13 mouse cellular contexts compared by ENCODE assay signal in the genomic region with DNA sequence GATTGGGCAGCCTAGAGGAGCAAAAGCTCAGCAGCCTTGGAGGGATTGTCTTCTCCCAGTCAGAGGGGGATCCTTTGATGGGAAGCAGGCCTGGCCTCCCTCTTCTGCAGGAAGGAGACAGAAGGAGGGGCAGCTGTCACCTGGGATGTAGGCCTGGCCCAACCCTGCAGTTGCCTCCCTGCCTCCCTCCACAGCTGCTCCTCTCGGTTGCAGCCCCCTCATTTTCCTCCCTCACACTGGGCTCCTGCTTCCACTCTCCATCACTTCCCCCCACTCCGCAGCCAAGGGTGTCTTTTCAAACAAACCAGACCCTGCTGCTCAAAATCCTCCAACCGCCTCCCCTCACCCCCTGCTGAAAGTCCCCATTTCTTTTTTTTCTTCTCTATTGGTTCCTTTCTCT. TPM values are rescaled to one million over a fixed set of nuclear protein-coding genes. Genes with fewer than 3 reads are reported as not detected.
DNase-seq lines count a peak whose midpoint lies in the region; ATAC-seq and TF ChIP-seq lines count a peak whose summit lies in the region.
"Had no signal": no experiment of that assay in that cellular context is flagged by ENCODE, and none has a peak within 500 bp of the region (broad histone marks: within the 10 kb centered on the region; RNA-seq: fewer than 3 reads in every experiment).

No protein-coding gene starts in this region.

- peaks cover 3% of the 10 kb centered on the region; the same call in 1 of the 2 replicates for H3K4me1 ChIP-seq in embryonic facial prominence, embryonic 12.5 days
- H3K4me1 ChIP-seq in embryonic facial prominence, embryonic 10.5 days, result peaks cover 3% of the 10 kb centered on the region; the same call in 1 of the 2 replicates
- no peaks in the 10 kb centered on the region for H3K4me1 ChIP-seq in kidney, postnatal 0 days (replicated peaks; ENCODE audit: insufficient read depth, low read length)
- peaks cover 20% of the 10 kb centered on the region for H3K4me1 ChIP-seq in limb, embryonic 10.5 days
- no peaks in the 10 kb centered on the region for H3K4me1 ChIP-seq in hindbrain, embryonic 16.5 days (ENCODE audit: control insufficient read depth, insufficient read depth, low read depth, low read length)
- H3K4me1 ChIP-seq: embryonic facial prominence, embryonic 15.5 days; hindbrain, embryonic 15.5 days; midbrain, embryonic 15.5 days had no signal

- H3K4me2 ChIP-seq in embryonic facial prominence, embryonic 12.5 days (replicated peaks), result no peak overlapping the region
- H3K4me2 ChIP-seq in kidney, postnatal 0 days (ENCODE audit: low read length), result peak overlapping the region; percentile 25; the same call in 1 of the 2 replicates
- H3K4me2 ChIP-seq in hindbrain, embryonic 16.5 days (ENCODE audit: low read length), result no peak overlapping the region
- H3K4me2 ChIP-seq: embryonic facial prominence, embryonic 15.5 days; hindbrain, embryonic 15.5 days; midbrain, embryonic 15.5 days had no signal

- H3K9ac ChIP-seq in embryonic facial prominence, embryonic 12.5 days, result no peak overlapping the region
- H3K9ac ChIP-seq in kidney, postnatal 0 days (ENCODE audit: low read depth, low read length), result no peak overlapping the region
- H3K9ac ChIP-seq in hindbrain, embryonic 16.5 days (ENCODE audit: low read depth, low read length), result no peak overlapping the region
- H3K9ac ChIP-seq: embryonic facial prominence, embryonic 15.5 days; hindbrain, embryonic 15.5 days; midbrain, embryonic 15.5 days had no signal

- ATAC-seq in embryonic facial prominence, embryonic 12.5 days (ENCODE audit: insufficient number of reproducible peaks, insufficient read depth, low FRiP score, low TSS enrichment), result 0 out of 2 replicates have a peak, but pooled peaks have one; percentile 22
- no peak for ATAC-seq in kidney, postnatal 0 days (replicated peaks; ENCODE audit: low FRiP score, low read depth)
- no peak for ATAC-seq in hindbrain, embryonic 16.5 days
- no peak for ATAC-seq in inflammation-experienced regulatory T-cells, adult 6 months
- ATAC-seq: midbrain, embryonic 15.5 days had no signal

- H3K27me3 ChIP-seq in embryonic facial prominence, embryonic 12.5 days, result peaks cover 42% of the 10 kb centered on the region
- peaks cover 92% of the 10 kb centered on the region for H3K27me3 ChIP-seq in embryonic facial prominence, embryonic 10.5 days (replicated peaks; ENCODE audit: low read depth, poor library complexity, severe bottlenecking)
- no peaks in the 10 kb centered on the region for H3K27me3 ChIP-seq in kidney, postnatal 0 days (ENCODE audit: insufficient read depth, low read length)
- peaks cover 96% of the 10 kb centered on the region for H3K27me3 ChIP-seq in limb, embryonic 10.5 days (ENCODE audit: low read depth, poor library complexity, severe bottlenecking)
- H3K27me3 ChIP-seq in hindbrain, embryonic 16.5 days (replicated peaks; ENCODE audit: control insufficient read depth, insufficient read depth, low read length), result peaks cover 2% of the 10 kb centered on the region; the same call in 1 of the 2 replicates

- no peaks in the 10 kb centered on the region for H3K9me3 ChIP-seq in embryonic facial prominence, embryonic 12.5 days
- no peaks in the 10 kb centered on the region for H3K9me3 ChIP-seq in embryonic facial prominence, embryonic 10.5 days
- no peaks in the 10 kb centered on the region for H3K9me3 ChIP-seq in kidney, postnatal 0 days (replicated peaks; ENCODE audit: low read length)
- no peaks in the 10 kb centered on the region for H3K9me3 ChIP-seq in limb, embryonic 10.5 days (replicated peaks)
- H3K9me3 ChIP-seq in hindbrain, embryonic 16.5 days (ENCODE audit: control insufficient read depth, low read length), result no peaks in the 10 kb centered on the region
- H3K9me3 ChIP-seq: embryonic facial prominence, embryonic 15.5 days; G1E; hindbrain, embryonic 15.5 days; midbrain, embryonic 15.5 days had no signal

- DNase-seq in embryonic facial prominence, embryonic 10.5 days (ENCODE audit: low spot score), result no peak
- DNase-seq in kidney, postnatal 0 days (ENCODE audit: low spot score), result peak; percentile 50
- no peak for DNase-seq in kidney, adult 11 months
- DNase-seq in brain, adult 2 months (ENCODE audit: low read depth, low spot score), result peak; percentile 74
- peak; percentile 32 for DNase-seq in limb, embryonic 10.5 days (ENCODE audit: low spot score)
- DNase-seq: cerebellum, adult 11 months had no signal

- H3K36me3 ChIP-seq in embryonic facial prominence, embryonic 12.5 days, result no peaks in the 10 kb centered on the region
- H3K36me3 ChIP-seq in embryonic facial prominence, embryonic 10.5 days (replicated peaks), result no peaks in the 10 kb centered on the region
- no peaks in the 10 kb centered on the region for H3K36me3 ChIP-seq in kidney, postnatal 0 days (ENCODE audit: insufficient read depth, low read length)
- H3K36me3 ChIP-seq in limb, embryonic 10.5 days, result no peaks in the 10 kb centered on the region
- H3K36me3 ChIP-seq in hindbrain, embryonic 16.5 days (ENCODE audit: control insufficient read depth, insufficient read depth, low read length), result no peaks in the 10 kb centered on the region
- H3K36me3 ChIP-seq: embryonic facial prominence, embryonic 15.5 days; G1E; hindbrain, embryonic 15.5 days; midbrain, embryonic 15.5 days had no signal

- TF ChIP-seq CTCF in kidney, postnatal 0 days (IDR thresholded peaks at IDR 0.05; ENCODE audit: low read depth), result no peak

- no peak overlapping the region for H3K27ac ChIP-seq in embryonic facial prominence, embryonic 12.5 days
- H3K27ac ChIP-seq in embryonic facial prominence, embryonic 10.5 days (replicated peaks), result no peak overlapping the region
- no peak overlapping the region for H3K27ac ChIP-seq in kidney, postnatal 0 days
- H3K27ac ChIP-seq in limb, embryonic 10.5 days, result no peak overlapping the region; the same call in 1 of the 2 replicates
- no peak overlapping the region for H3K27ac ChIP-seq in hindbrain, embryonic 16.5 days (ENCODE audit: low read depth, low read length)
- H3K27ac ChIP-seq: embryonic facial prominence, embryonic 15.5 days; hindbrain, embryonic 15.5 days; midbrain, embryonic 15.5 days had no signal

- no peak overlapping the region for H3K4me3 ChIP-seq in embryonic facial prominence, embryonic 12.5 days
- H3K4me3 ChIP-seq in embryonic facial prominence, embryonic 10.5 days, result no peak overlapping the region
- no peak overlapping the region for H3K4me3 ChIP-seq in kidney, postnatal 0 days (replicated peaks; ENCODE audit: low read depth, low read length)
- no peak overlapping the region for H3K4me3 ChIP-seq in limb, embryonic 10.5 days
- H3K4me3 ChIP-seq in hindbrain, embryonic 16.5 days (ENCODE audit: low read length), result no peak overlapping the region
- H3K4me3 ChIP-seq: embryonic facial prominence, embryonic 15.5 days; hindbrain, embryonic 15.5 days; midbrain, embryonic 15.5 days had no signal

- 37% methylated on average over 3 of the region's 3 CpGs for WGBS in embryonic facial prominence, embryonic 12.5 days
- WGBS in embryonic facial prominence, embryonic 10.5 days, result 56% methylated on average over 3 of the region's 3 CpGs
- WGBS in kidney, postnatal 0 days, result 39% methylated on average over 3 of the region's 3 CpGs
- WGBS in limb, embryonic 10.5 days, result 35% methylated on average over 3 of the region's 3 CpGs
- 56% methylated on average over 2 of the region's 3 CpGs for WGBS in hindbrain, embryonic 16.5 days

RNA-seq across cellular contexts. Expression of gene Rtl5, which starts 52.2 kb away (rescaled TPM):
- polyA plus RNA-seq in embryonic facial prominence, embryonic 12.5 days (2016; fragmentation: Nextera tagmentation; extraction: Ambion mirVana), result 2.6 and 2.7 TPM in 2 replicates
- polyA plus RNA-seq in embryonic facial prominence, embryonic 10.5 days (2016; fragmentation: Nextera tagmentation; extraction: Ambion mirVana), result 1.9 and 3.1 TPM in 2 replicates
- 2.1 and 2.2 TPM in 2 replicates for polyA plus RNA-seq in kidney, postnatal 0 days (2015; fragmentation: Nextera tagmentation; extraction: Ambion mirVana)
- polyA plus RNA-seq in limb, embryonic 10.5 days (2016; fragmentation: Nextera tagmentation; extraction: Ambion mirVana), result 1.5 and 2.9 TPM in 2 replicates
- 5.6 and 6.2 TPM in 2 replicates for polyA plus RNA-seq in hindbrain, embryonic 16.5 days (2015; fragmentation: Nextera tagmentation; extraction: Ambion mirVana)
- polyA plus RNA-seq in inflammation-experienced regulatory T-cells, adult 6 months (2017; shearing (Covaris generic)), result 1 to 10 TPM in 1 of 3 experiments, under 1 TPM in 2; 0.19 to 3.3 (median 0.20) TPM
- polyA plus RNA-seq: G1E had no signal

Comparison
In these comparisons a context has a peak if more than half of its experiments do, and no peak if none do; other contexts are left out.
1. DNase-seq: peak in kidney, postnatal 0 days (single experiment), brain, adult 2 months (single experiment) and limb, embryonic 10.5 days (single experiment); none in embryonic facial prominence, embryonic 10.5 days (single experiment) and kidney, adult 11 months (single experiment).